Mouse (Mus musculus) left cerebral cortex, adult 2 months (tissue): ENCODE data around the gene Rit1. TPM values are rescaled to one million over a fixed set of nuclear protein-coding genes. Genes with fewer than 3 reads are reported as not detected.
A peak's percentile ranks its signal among the peaks of the same experiment; 100 is the strongest.
"Not testable (repeated sequence)": the region's sequence is repeated elsewhere in the genome, so short reads cannot be mapped to it uniquely, and the experiment has no call there.

ENCODE experiments used
- DNase-seq, 2 experiments: peaks; one replicate each; pipeline ENCODE4 v3.0.0; 2021 to 2022; ENCODE audit warnings: low spot score in 2 of 2, mixed read lengths in 1 of 2; ENCODE audit errors: extremely low spot score in 1 of 2
- H3K27ac ChIP-seq: fragments of 200-600 bp; 2 replicates; pipeline ENCODE4 v1.8.1; 2022
- H3K4me3 ChIP-seq: fragments of 200-600 bp; 2 replicates; pipeline ENCODE4 v1.8.1; 2022
- CTCF ChIP-seq: fragments of 200-600 bp; IDR thresholded peaks from 2 replicates; pipeline ENCODE4 v1.8.1; 2022; ENCODE audit warnings: antibody characterized with exemption, mild to moderate bottlenecking, moderate library complexity
- intact Hi-C: fragments of 180-260 bp; cut with DNase I; formaldehyde crosslinking; loops from one replicate; pipeline ENCODE4 v1.15.1; 2025
- total RNA-seq, 2 experiments: library from RNA; stranded (reverse); gene quantifications; 2 replicates each; pipeline ENCODE4 v1.2.3; 2021

Rit1 gene
- total RNA-seq, 2 experiments from 2014 or later, result 41.1 to 45.8 TPM

DNA sequence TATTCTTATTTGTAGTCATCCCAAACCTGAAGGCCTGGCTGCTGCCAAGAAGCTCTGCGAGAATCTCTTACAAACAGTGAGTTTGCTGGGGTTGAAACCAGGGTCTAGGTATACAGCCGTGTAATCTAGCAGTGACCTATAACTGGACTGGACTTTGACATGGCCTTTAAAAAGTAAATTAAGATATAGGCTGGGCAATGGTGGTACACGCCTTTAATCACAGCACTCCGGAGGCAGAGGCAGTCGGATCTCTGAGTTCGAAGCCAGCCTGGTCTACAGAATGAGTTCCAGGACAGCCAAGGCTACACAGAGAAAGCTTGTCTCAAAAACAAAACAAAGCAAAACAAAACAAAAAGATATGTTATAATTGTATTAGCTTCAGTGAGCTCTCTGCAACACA is 17.8 kb upstream of the Rit1 start:
- intact Hi-C loops, result no loop called here
- Histone ChIP-seq H3K27ac (no peak overlapping the region), H3K4me3 (no peak overlapping the region)
- DNase-seq, result no peak
- TF ChIP-seq CTCF, result no peak

DNA sequence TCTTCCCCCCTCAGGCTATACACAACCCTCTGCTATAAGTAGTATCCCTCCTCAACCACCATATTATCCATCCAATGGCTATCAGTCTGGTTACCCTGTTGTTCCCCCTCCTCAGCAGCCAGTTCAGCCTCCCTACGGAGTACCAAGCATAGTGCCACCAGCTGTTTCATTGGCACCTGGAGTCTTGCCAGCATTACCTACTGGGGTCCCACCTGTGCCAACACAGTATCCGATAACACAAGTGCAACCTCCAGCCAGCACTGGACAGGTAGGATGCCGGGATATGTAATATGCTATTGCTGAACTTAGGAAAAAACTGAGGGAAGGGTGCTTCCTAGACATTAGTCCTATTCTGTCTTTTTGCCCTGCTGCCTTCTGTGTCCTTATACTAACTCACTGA is 16.4 kb upstream of the Rit1 start:
- intact Hi-C loops, result no loop called here
- no peak overlapping the region for H3K4me3 ChIP-seq
- TF ChIP-seq CTCF, result no peak
- H3K27ac ChIP-seq, result no peak overlapping the region
- DNase-seq, result no peak

DNA sequence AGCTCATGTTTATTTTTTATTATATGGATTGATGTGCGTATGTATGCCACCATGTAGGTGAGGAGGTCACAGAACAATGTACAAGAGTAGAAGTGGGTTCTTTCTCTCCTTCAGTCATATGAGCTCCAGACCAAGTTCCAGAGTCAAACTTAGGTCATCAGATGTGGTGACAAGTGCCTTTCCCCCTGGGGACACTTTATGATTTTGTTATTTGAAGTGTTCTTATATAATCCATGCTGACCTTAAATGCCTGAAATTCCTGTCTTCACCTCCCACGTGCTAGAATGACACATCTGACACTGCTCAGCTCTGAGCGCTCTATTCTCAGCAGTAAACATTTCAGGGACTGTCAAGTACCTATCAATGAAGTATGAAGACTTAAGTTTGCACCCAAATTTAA is 15.4 kb upstream of the Rit1 start:
- DNase-seq, result no peak
- intact Hi-C loops, result no loop called here
- TF ChIP-seq CTCF, result no peak
- H3K4me3 ChIP-seq, result no peak overlapping the region
- H3K27ac ChIP-seq, result no peak overlapping the region

DNA sequence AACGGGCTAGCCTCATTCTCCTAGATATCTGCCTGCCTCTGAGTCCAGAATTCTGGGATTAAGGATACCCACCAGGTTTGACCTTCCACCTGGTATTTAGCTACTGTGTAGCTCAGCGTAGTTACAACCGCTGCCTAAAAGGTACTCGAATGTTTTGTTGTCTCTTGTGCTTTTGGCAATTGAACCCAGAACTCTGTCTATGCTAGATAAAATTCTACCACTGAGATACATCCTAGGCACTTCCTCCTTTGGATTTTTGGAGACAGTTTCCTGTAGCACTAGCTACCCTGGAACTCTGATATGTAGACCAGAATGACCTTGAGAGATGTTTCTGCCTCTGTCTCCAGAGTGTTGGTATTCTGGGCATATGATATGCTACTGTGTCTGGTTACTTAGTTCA is 2.9 kb upstream of the Rit1 start:
- intact Hi-C loops, result no loop called here
- TF ChIP-seq CTCF, result no peak
- Histone ChIP-seq H3K27ac (no peak overlapping the region), H3K4me3 (no peak overlapping the region)
- no peak for DNase-seq

- TF ChIP-seq CTCF, result no peak
- H3K27ac ChIP-seq, result no peak overlapping the region
- no peak overlapping the region for H3K4me3 ChIP-seq
- intact Hi-C loops, result no loop called here
- DNase-seq, result no peak
Observed at GRCm38 (mm10) chr3:88714725-88715124, 1.9 kb upstream of the Rit1 start.

- intact Hi-C loops, DNase-seq: not testable (repeated sequence)
Observed at GRCm38 (mm10) chr3:88715716-88716115, 922 bp upstream of the Rit1 start.

DNA sequence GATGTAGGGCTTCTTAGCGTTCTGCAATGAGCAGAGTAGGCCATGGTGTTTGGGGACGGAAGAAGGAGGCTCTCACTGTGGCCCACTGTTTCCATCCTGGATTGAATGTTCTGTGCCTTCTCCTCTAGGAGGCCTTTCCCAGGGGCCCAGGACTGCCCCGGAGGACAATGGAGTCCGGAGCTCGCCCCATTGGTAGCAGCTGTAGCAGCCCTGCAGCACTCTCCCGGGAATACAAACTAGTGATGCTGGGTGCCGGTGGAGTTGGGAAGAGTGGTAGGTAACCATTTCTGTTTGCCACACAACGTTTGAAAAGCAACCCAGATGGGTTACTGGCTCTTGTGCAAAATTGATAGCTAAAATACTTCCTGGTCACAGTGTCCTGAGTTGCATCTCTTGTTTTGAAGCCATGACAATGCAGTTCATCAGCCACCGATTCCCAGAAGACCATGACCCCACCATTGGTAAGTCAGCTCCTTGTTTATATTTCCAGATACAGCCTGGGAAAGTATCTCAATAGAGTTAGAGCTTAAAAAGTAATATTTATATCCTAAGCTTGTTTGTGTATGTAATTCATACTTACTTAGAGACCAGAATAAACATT is 660 bp downstream of the Rit1 start:
- no peak for TF ChIP-seq CTCF
- Histone ChIP-seq H3K27ac (peak overlapping the region; percentile 82), H3K4me3 (peak overlapping the region; percentile 89)
- intact Hi-C loops, result no loop called here
- peak; percentile 20 to 29 for DNase-seq

More at GRCm38 (mm10) chr3:88715716-88716115, 922 bp upstream of the Rit1 start:
- not testable (repeated sequence) for H3K4me3 ChIP-seq, H3K27ac ChIP-seq

- no peak overlapping the region; the same call in 1 of the 2 replicates for H3K27ac ChIP-seq
- no peak for TF ChIP-seq CTCF
- intact Hi-C loops, result no loop called here
- peak overlapping the region; percentile 89 for H3K4me3 ChIP-seq
- DNase-seq, result no peak
Observed at GRCm38 (mm10) chr3:88717831-88718230, 1.2 kb downstream of the Rit1 start.

- Histone ChIP-seq H3K27ac (no peak overlapping the region), H3K4me3 (no peak overlapping the region)
- intact Hi-C loops, result no loop called here
- no peak for DNase-seq
- peak; percentile 8 for TF ChIP-seq CTCF
Observed at GRCm38 (mm10) chr3:88719098-88719497, 2.5 kb downstream of the Rit1 start.

DNA sequence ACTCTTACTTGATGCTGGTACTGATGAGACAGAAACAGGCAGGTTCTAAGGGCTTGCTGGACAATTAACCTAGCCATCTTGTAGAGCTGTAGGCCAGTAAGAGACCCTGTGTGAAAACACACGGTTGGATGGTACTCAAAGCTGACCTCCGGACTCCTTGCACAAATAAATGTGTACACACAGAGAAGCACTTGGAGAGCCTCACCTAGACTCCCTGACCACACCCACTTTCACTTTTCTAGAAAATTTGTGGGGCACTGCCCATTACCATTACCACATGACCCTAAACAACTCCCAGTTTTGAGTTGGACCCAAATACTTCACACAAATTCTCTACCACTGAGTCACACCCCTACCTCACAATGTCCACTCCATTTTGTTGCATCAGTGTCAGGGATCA is 19.9 kb downstream of the Rit1 start:
- intact Hi-C loops, result loop anchor here (5.0 kb wide), 1 partner anchor 144 kb away; no protein-coding TSS in a partner anchor
- no peak overlapping the region for H3K27ac ChIP-seq
- DNase-seq, result no peak
- no peak overlapping the region for H3K4me3 ChIP-seq
- no peak for TF ChIP-seq CTCF

DNA sequence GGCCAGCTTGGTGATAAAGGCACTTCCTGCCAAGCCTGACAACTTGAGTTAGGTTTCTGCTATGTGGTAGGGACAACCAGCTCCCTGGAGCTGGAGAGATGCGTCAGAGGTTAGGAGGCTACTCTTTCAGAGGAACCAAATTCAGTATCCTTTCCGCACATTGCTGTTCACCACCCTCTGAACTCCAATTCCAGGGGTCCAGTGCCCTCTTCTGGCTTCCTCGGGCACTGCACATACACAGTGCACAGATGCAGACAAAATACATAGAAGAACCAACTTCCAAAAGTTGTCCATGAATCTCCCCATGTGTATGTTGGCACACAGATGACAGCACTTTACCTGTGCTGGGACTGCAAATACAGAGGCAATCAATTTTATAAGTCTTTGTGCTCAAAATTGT is 22.0 kb downstream of the Rit1 start:
- intact Hi-C loops, result loop anchor here (5.0 kb wide), 1 partner anchor 146 kb away; no protein-coding TSS in a partner anchor
- H3K27ac ChIP-seq, result no peak overlapping the region

GRCm38 (mm10) chr3:88740147-88740546 is 23.5 kb downstream of the Rit1 start:
- no peak for DNase-seq
- Histone ChIP-seq H3K27ac (no peak overlapping the region), H3K4me3 (no peak overlapping the region)
- TF ChIP-seq CTCF, result peak; percentile 40
- intact Hi-C loops, result no loop called here

More for the DNA sequence above, 22.0 kb downstream of the Rit1 start:
- peak in 1 of 2 experiments; percentile 42 for DNase-seq
- no peak overlapping the region for H3K4me3 ChIP-seq
- peak; percentile 72 for TF ChIP-seq CTCF

DNA sequence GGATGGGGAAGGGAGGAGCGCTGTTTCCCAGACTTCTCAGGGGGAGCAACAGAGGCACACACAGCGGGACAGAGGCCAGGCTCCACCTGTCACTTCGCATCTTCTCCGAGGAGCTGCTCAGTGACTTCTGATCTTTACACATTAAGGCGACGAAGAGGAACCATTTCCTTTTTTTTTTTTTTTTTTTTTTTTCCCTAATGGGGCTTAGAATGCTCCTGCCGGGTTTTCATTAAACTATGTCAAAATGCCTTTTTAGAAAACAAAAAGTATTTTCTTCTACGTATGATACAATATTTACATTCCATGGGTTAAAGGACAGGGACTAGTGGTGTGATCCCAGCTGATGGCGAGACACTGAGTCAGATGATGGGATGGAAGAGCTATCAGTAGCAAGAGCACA is 28.9 kb downstream of the Rit1 start:
- TF ChIP-seq CTCF, result no peak
- Histone ChIP-seq H3K4me3 (no peak overlapping the region), H3K27ac (no peak overlapping the region)
- intact Hi-C loops, result no loop called here
- DNase-seq, result no peak
